Mouse (Mus musculus): ENCODE measurements around the gene Snrpd3.
A peak's percentile ranks its signal among the peaks of the same experiment; 100 is the strongest.
"Not testable (repeated sequence)": the region's sequence is repeated elsewhere in the genome, so short reads cannot be mapped to it uniquely, and the experiment has no call there.

Snrpd3 gene

GRCm38 (mm10) chr10:75566765-75567164, 49.4 kb downstream of the Snrpd3 start:
- not testable (repeated sequence) for DNase-seq (ENCODE audit: low spot score in 2 of 2)

GRCm38 (mm10) chr10:75568029-75568428, 50.7 kb downstream of the Snrpd3 start:
- no peak for DNase-seq (ENCODE audit: low spot score in 2 of 2)

GRCm38 (mm10) chr10:75568441-75568840, 51.1 kb downstream of the Snrpd3 start:
- no peak for DNase-seq (ENCODE audit: low spot score in 2 of 2)

- no peak for DNase-seq (ENCODE audit: low spot score in 2 of 2)
Measured at GRCm38 (mm10) chr10:75568851-75569250, 51.5 kb downstream of the Snrpd3 start.

GRCm38 (mm10) chr10:75570981-75571657, 53.8 kb downstream of the Snrpd3 start:
- DNase-seq (ENCODE audit: low spot score in 2 of 2), result no peak

GRCm38 (mm10) chr10:75571937-75572336, 54.6 kb downstream of the Snrpd3 start:
- no peak for DNase-seq (ENCODE audit: low spot score in 2 of 2)

GRCm38 (mm10) chr10:75573181-75573580, 55.8 kb downstream of the Snrpd3 start:
- no peak for DNase-seq (ENCODE audit: low spot score in 2 of 2)

GRCm38 (mm10) chr10:75573965-75574364, 56.6 kb downstream of the Snrpd3 start:
- DNase-seq (ENCODE audit: low spot score in 2 of 2), result no peak

- DNase-seq (ENCODE audit: low spot score in 2 of 2), result no peak
Measured at GRCm38 (mm10) chr10:75579129-75579528, 61.8 kb downstream of the Snrpd3 start.

GRCm38 (mm10) chr10:75585876-75586552, 68.7 kb downstream of the Snrpd3 start:
- peak; percentile 64 to 81 for DNase-seq (ENCODE audit: low spot score in 2 of 2)

- no peak for DNase-seq (ENCODE audit: low spot score in 2 of 2)
Measured at GRCm38 (mm10) chr10:75586553-75586879, 69.2 kb downstream of the Snrpd3 start.

Data from right cerebral cortex, postnatal 36 days (tissue).